Mouse (Mus musculus) neutrophil, adult 5-6 weeks (primary cell): ENCODE measurements around the gene Gaa. TPM values are rescaled to one million over a fixed set of nuclear protein-coding genes. Genes with fewer than 3 reads are reported as not detected.

Experiments
- total RNA-seq: library from RNA; stranded (forward); fragments of 200-1000 nt; gene quantifications from 2 replicates; pipeline ENCODE4 v1.2.3, GENCODE M21; 2017

The Gaa gene
- total RNA-seq, 1 experiment from 2014 or later, result 13.5 TPM

Other genes starting within 250 kb of the Gaa start
- 1.3 and 1.5 TPM in 2 replicates for gene Cbx2, start 244.9 kb upstream of the Gaa start, total RNA-seq
- 2.2 and 4.8 TPM in 2 replicates for gene Cbx8, start 226.9 kb upstream of the Gaa start, total RNA-seq
- gene Cbx4, start 181.7 kb upstream of the Gaa start, total RNA-seq, result 27.6 and 31.0 TPM in 2 replicates
- 0.12 and 0.23 TPM in 2 replicates for gene Tbc1d16, start 39.4 kb upstream of the Gaa start, total RNA-seq
- not detected in 2 replicates for gene Ccdc40, start 39.3 kb upstream of the Gaa start, total RNA-seq
- 96.0 and 123 TPM in 2 replicates for gene Eif4a3, start 32.2 kb downstream of the Gaa start, total RNA-seq
- 0.12 TPM in 1 of 2 replicates, not detected in the other for gene Card14, start 39.9 kb downstream of the Gaa start, total RNA-seq
- 15.7 and 17.9 TPM in 2 replicates for gene Sgsh, start 87.6 kb downstream of the Gaa start, total RNA-seq
- gene Slc26a11, start 87.7 kb downstream of the Gaa start, total RNA-seq, result 18.0 and 23.0 TPM in 2 replicates
- 126 and 130 TPM in 2 replicates for gene Rnf213, start 125.2 kb downstream of the Gaa start, total RNA-seq
- 10.8 and 14.6 TPM in 2 replicates for gene Endov, start 223.5 kb downstream of the Gaa start, total RNA-seq